ENCODE assay signal across 8 mouse cellular contexts in genomic region chr11:77982441-77982905, GRCm38 (mm10). TPM values are rescaled to one million over a fixed set of nuclear protein-coding genes. Genes with fewer than 3 reads are reported as not detected.
DNase-seq lines count a peak whose midpoint lies in the region; ATAC-seq and TF ChIP-seq lines count a peak whose summit lies in the region.

Phf12 (plus strand) TSS chr11:77982754.

- peaks cover 1% of the 10 kb centered on the region; the same call in 1 of the 2 replicates for H3K4me1 ChIP-seq in bone marrow, adult 2 months (ENCODE audit: control insufficient read depth, insufficient read depth, low read length)
- H3K4me1 ChIP-seq in embryonic facial prominence, embryonic 15.5 days = peaks cover 14% of the 10 kb centered on the region
- peaks cover 10% of the 10 kb centered on the region; the same call in 1 of the 2 replicates for H3K4me1 ChIP-seq in limb, embryonic 14.5 days (ENCODE audit: control insufficient read depth, insufficient read depth, low read length)
- H3K4me1 ChIP-seq in midbrain, postnatal 0 days (ENCODE audit: insufficient read depth, low read length) = no peaks in the 10 kb centered on the region

- under 1% methylated on average over 62 of the region's 62 CpGs for WGBS in bone marrow, adult 2 months
- under 1% methylated on average over 62 of the region's 62 CpGs for WGBS in embryonic facial prominence, embryonic 15.5 days
- WGBS in limb, embryonic 14.5 days = under 1% methylated on average over 32 of the region's 62 CpGs
- WGBS in midbrain, postnatal 0 days = under 1% methylated on average over 48 of the region's 62 CpGs

- peaks cover 7% of the 10 kb centered on the region for H3K27me3 ChIP-seq in embryonic facial prominence, embryonic 15.5 days
- H3K27me3 ChIP-seq in limb, embryonic 14.5 days (ENCODE audit: control insufficient read depth, insufficient read depth, low read length) = no peaks in the 10 kb centered on the region
- H3K27me3 ChIP-seq in midbrain, postnatal 0 days (ENCODE audit: insufficient read depth, low read length) = no peaks in the 10 kb centered on the region

- TF ChIP-seq CTCF in bone marrow, adult 2 months (IDR thresholded peaks at IDR 0.05; ENCODE audit: control insufficient read depth, insufficient read depth, low read length) = no peak
- TF ChIP-seq CTCF in midbrain, postnatal 0 days (IDR thresholded peaks at IDR 0.05) = no peak

- no peaks in the 10 kb centered on the region for H3K9me3 ChIP-seq in embryonic facial prominence, embryonic 15.5 days (replicated peaks)
- H3K9me3 ChIP-seq in limb, embryonic 14.5 days (ENCODE audit: control insufficient read depth, low read length) = no peaks in the 10 kb centered on the region
- H3K9me3 ChIP-seq in midbrain, postnatal 0 days (ENCODE audit: low read length) = no peaks in the 10 kb centered on the region

- peak within 1 kb of the TSS; percentile 100 for H3K9ac ChIP-seq in embryonic facial prominence, embryonic 15.5 days
- H3K9ac ChIP-seq in limb, embryonic 14.5 days (ENCODE audit: low read depth, low read length, severe bottlenecking) = peak within 1 kb of the TSS; percentile 89
- H3K9ac ChIP-seq in midbrain, postnatal 0 days (replicated peaks; ENCODE audit: low read length, poor library complexity, severe bottlenecking) = peak within 1 kb of the TSS; percentile 91

- DNase-seq in 416B (ENCODE audit: low read depth) = peak; percentile 99
- peak; percentile 100 for DNase-seq in heart, adult 8-10 months (ENCODE audit: low spot score)
- DNase-seq in kidney, adult 9 months = peak; percentile 100
- DNase-seq in limb, embryonic 14.5 days (ENCODE audit: low spot score) = peak; percentile 99
- peak; percentile 100 for DNase-seq in midbrain, postnatal 0 days (ENCODE audit: low spot score)
- peak; percentile 98 to 99 for DNase-seq in spleen, postnatal 14 days (ENCODE audit: low spot score in 2 of 2)

- peaks cover 8% of the 10 kb centered on the region for H3K36me3 ChIP-seq in embryonic facial prominence, embryonic 15.5 days
- H3K36me3 ChIP-seq in limb, embryonic 14.5 days (ENCODE audit: control insufficient read depth, insufficient read depth, low read length) = peaks cover 18% of the 10 kb centered on the region
- H3K36me3 ChIP-seq in midbrain, postnatal 0 days (ENCODE audit: insufficient read depth, low read length) = peaks cover 8% of the 10 kb centered on the region

- H3K4me3 ChIP-seq in bone marrow, adult 2 months (replicated peaks; ENCODE audit: control insufficient read depth, low read depth, low read length) = peak within 1 kb of the TSS; percentile 85
- H3K4me3 ChIP-seq in embryonic facial prominence, embryonic 15.5 days (replicated peaks) = peak within 1 kb of the TSS; percentile 99
- H3K4me3 ChIP-seq in limb, embryonic 14.5 days (replicated peaks; ENCODE audit: low read length) = peak within 1 kb of the TSS; percentile 99
- peak within 1 kb of the TSS; percentile 86 for H3K4me3 ChIP-seq in midbrain, postnatal 0 days (ENCODE audit: low read depth, low read length)

- H3K27ac ChIP-seq in bone marrow, adult 2 months (ENCODE audit: control insufficient read depth, insufficient read depth, low read depth, low read length, poor library complexity) = peak within 1 kb of the TSS; percentile 90
- peak within 1 kb of the TSS; percentile 95 for H3K27ac ChIP-seq in embryonic facial prominence, embryonic 15.5 days (replicated peaks)
- peak within 1 kb of the TSS; percentile 89 for H3K27ac ChIP-seq in limb, embryonic 14.5 days (replicated peaks; ENCODE audit: low read depth, low read length)
- H3K27ac ChIP-seq in midbrain, postnatal 0 days (ENCODE audit: low read depth, low read length) = peak within 1 kb of the TSS; percentile 98

- TF ChIP-seq POLR2A in bone marrow, adult 2 months (IDR thresholded peaks at IDR 0.05; ENCODE audit: borderline replicate concordance, control insufficient read depth, low read depth, low read length) = peak; percentile 30; the same call in 1 of the 2 replicates
- 0 out of 2 replicates have a peak, but pooled peaks have one; percentile 17 for TF ChIP-seq POLR2A in limb, embryonic 14.5 days (IDR thresholded peaks at IDR 0.05; ENCODE audit: borderline replicate concordance, extremely low read depth, insufficient read depth, insufficient read length)

- peak; percentile 94 for ATAC-seq in embryonic facial prominence, embryonic 15.5 days (ENCODE audit: insufficient number of reproducible peaks, low FRiP score, low TSS enrichment, low read depth)
- ATAC-seq in limb, embryonic 14.5 days (ENCODE audit: low FRiP score, low read depth) = peak; percentile 90
- ATAC-seq in midbrain, postnatal 0 days (ENCODE audit: low FRiP score) = peak; percentile 89

- peak within 1 kb of the TSS; percentile 87 for H3K4me2 ChIP-seq in embryonic facial prominence, embryonic 15.5 days (replicated peaks)
- peak within 1 kb of the TSS; percentile 73 for H3K4me2 ChIP-seq in limb, embryonic 14.5 days (replicated peaks; ENCODE audit: low read depth, low read length, severe bottlenecking)
- peak within 1 kb of the TSS; percentile 58 for H3K4me2 ChIP-seq in midbrain, postnatal 0 days (ENCODE audit: low read depth, low read length, poor library complexity, severe bottlenecking)

RNA-seq across cellular contexts. Expression of gene Phf12, which starts in this region (rescaled TPM):
- 41.8 and 59.4 TPM in 2 replicates for polyA plus RNA-seq in bone marrow, adult 2 months (2011; ENCODE audit: insufficient read depth, insufficient read length, low replicate concordance, missing spikeins)
- polyA plus RNA-seq in embryonic facial prominence, embryonic 15.5 days (2015; fragmentation: Nextera tagmentation; extraction: Ambion mirVana) = 16.8 and 18.4 TPM in 2 replicates
- total RNA-seq in heart, adult 8-10 months (2022) = 10 to 100 TPM; 24.8 to 27.5 (median 26.0) TPM
- 81.2 and 85.8 TPM in 2 replicates for polyA plus RNA-seq in limb, embryonic 14.5 days (2012; rRNA removed)
- 18.3 and 19.7 TPM in 2 replicates for polyA plus RNA-seq in limb, embryonic 14.5 days (2014; fragmentation: Nextera tagmentation; extraction: Ambion mirVana)
- 31.6 and 53.9 TPM in 2 replicates for total RNA-seq in midbrain, postnatal 0 days (2014; rRNA removed)
- 9.3 and 9.9 TPM in 2 replicates for polyA plus RNA-seq in midbrain, postnatal 0 days (2015; fragmentation: Nextera tagmentation; extraction: Ambion mirVana)

Comparison
In these comparisons a context has a peak if more than half of its experiments do, and no peak if none do; other contexts are left out.
1. Peak in every context shown above with its lines: DNase-seq, ATAC-seq, H3K4me3 ChIP-seq and H3K27ac ChIP-seq.